Mouse (Mus musculus) testis, adult 2 months (tissue): ENCODE measurements around the gene Slc35b2.

Experiments used
- CTCF ChIP-seq: fragments of 200-500 bp; IDR thresholded peaks from 2 replicates; pipeline ENCODE4 v1.5.1; 2012; ENCODE audit warnings: low read depth, mild to moderate bottlenecking, inconsistent platforms, low read length, moderate library complexity; ENCODE audit not compliant: control insufficient read depth, insufficient read depth, insufficient replicate concordance
- POLR2A ChIP-seq: fragments of 200-500 bp; IDR thresholded peaks from 2 replicates; pipeline ENCODE4 v1.6.1; 2012; ENCODE audit warnings: low read depth, mild to moderate bottlenecking, inconsistent platforms, low read length, moderate library complexity; ENCODE audit not compliant: control insufficient read depth

- TF ChIP-seq POLR2A (no peak), CTCF (no peak)
These were observed 34.1 kb downstream of the Slc35b2 start for GRCm38 (mm10) chr17:45597787-45598186.
